Mouse (Mus musculus) embryonic facial prominence, embryonic 14.5 days (tissue): ENCODE results near the gene Gm49378. TPM values are rescaled to one million over a fixed set of nuclear protein-coding genes. Genes with fewer than 3 reads are reported as not detected.

Experiments used
- ATAC-seq: fragments of 200-750 bp; cut with Nextera tagmentation; 2 replicates; pipeline ENCODE4 v1.8.0; 2017; ENCODE audit warnings: low read depth, moderate number of reproducible peaks, moderate TSS enrichment
- DNase-seq: peaks from one replicate; pipeline ENCODE4 v3.0.0-alpha.2; 2015; ENCODE audit warnings: low spot score
- H3K27ac ChIP-seq: fragments of 300-500 bp; sonication (generic); replicated peaks from 2 replicates; pipeline ENCODE4 v1.5.1; 2014; ENCODE audit warnings: low read depth, mild to moderate bottlenecking, low read length, moderate library complexity
- H3K27me3 ChIP-seq: fragments of 300-500 bp; sonication (generic); replicated peaks from 2 replicates; pipeline ENCODE4 v1.6.1; 2014; ENCODE audit warnings: low read length; ENCODE audit not compliant: control insufficient read depth, insufficient read depth
- H3K36me3 ChIP-seq: fragments of 300-500 bp; sonication (generic); 2 replicates; pipeline ENCODE4 v1.6.1; 2014; ENCODE audit warnings: low read length, mixed read lengths; ENCODE audit not compliant: control insufficient read depth, insufficient read depth
- H3K4me1 ChIP-seq: fragments of 300-500 bp; sonication (generic); 2 replicates; pipeline ENCODE4 v1.6.1; 2014; ENCODE audit warnings: antibody characterized with exemption, low read length; ENCODE audit not compliant: control insufficient read depth, insufficient read depth
- H3K4me2 ChIP-seq: fragments of 300-500 bp; sonication (generic); 2 replicates; pipeline ENCODE4 v1.6.1; 2014; ENCODE audit warnings: low read depth, mild to moderate bottlenecking, low read length, moderate library complexity, mixed read lengths
- H3K4me3 ChIP-seq: fragments of 300-500 bp; sonication (generic); 2 replicates; pipeline ENCODE4 v1.5.1; 2014; ENCODE audit warnings: low read depth, mild to moderate bottlenecking, low read length
- H3K9ac ChIP-seq: fragments of 300-500 bp; sonication (generic); 2 replicates; pipeline ENCODE4 v1.6.1; 2014; ENCODE audit warnings: low read depth, mild to moderate bottlenecking, low read length, moderate library complexity, mixed read lengths
- H3K9me3 ChIP-seq: fragments of 300-500 bp; sonication (generic); 2 replicates; pipeline ENCODE4 v1.6.1; 2016; ENCODE audit warnings: low read length; ENCODE audit not compliant: control insufficient read depth
- WGBS: fragments of 180-500 bp; shearing (Covaris S2); extraction: QIAGEN DNeasy Blood & Tissue Kit; methylation state at CpG from one replicate; pipeline ENCODE4 v1.1.7; 2014; 5-methylcytosine and 5-hydroxymethylcytosine counted together
- polyA plus RNA-seq: library from polyadenylated mRNA; unstranded; fragments of >200 nt; fragmentation: Nextera tagmentation; extraction: Ambion mirVana; gene quantifications from 2 replicates; pipeline ENCODE4 v1.2.1, GENCODE M21; 2014

The Gm49378 gene
- polyA plus RNA-seq, 1 experiment from 2014 or later = 0.79 TPM

- H3K27ac ChIP-seq = no peak overlapping the region
- H3K36me3 ChIP-seq = peaks cover 61% of the 10 kb centered on the region
- ATAC-seq (no peak), DNase-seq (no peak)
- no peak overlapping the region for H3K4me3 ChIP-seq
- no peaks in the 10 kb centered on the region for H3K9me3 ChIP-seq
- no peak overlapping the region for H3K9ac ChIP-seq
- WGBS = 93% methylated on average over 13 of the region's 13 CpGs
- H3K4me2 ChIP-seq = no peak overlapping the region
- no peaks in the 10 kb centered on the region for H3K27me3 ChIP-seq
- H3K4me1 ChIP-seq = peaks cover 19% of the 10 kb centered on the region
Observed at GRCm38 (mm10) chr14:55641291-55641690, 3.6 kb upstream of the Gm49378 start.

GRCm38 (mm10) chr14:55640816-55641215 is 3.1 kb upstream of the Gm49378 start:
- H3K9ac ChIP-seq = no peak overlapping the region
- H3K4me2 ChIP-seq = no peak overlapping the region
- 95% methylated on average over 14 of the region's 14 CpGs for WGBS
- H3K36me3 ChIP-seq = peaks cover 60% of the 10 kb centered on the region
- H3K27ac ChIP-seq = no peak overlapping the region
- ATAC-seq (no peak), DNase-seq (no peak)
- H3K9me3 ChIP-seq = no peaks in the 10 kb centered on the region
- H3K27me3 ChIP-seq = no peaks in the 10 kb centered on the region
- no peak overlapping the region for H3K4me3 ChIP-seq
- H3K4me1 ChIP-seq = peaks cover 19% of the 10 kb centered on the region

- 2% methylated on average over 18 of the region's 33 CpGs for WGBS
- ATAC-seq (peak; percentile 93), DNase-seq (peak; percentile 96)
- H3K4me1 ChIP-seq = peaks cover 5% of the 10 kb centered on the region
- H3K4me3 ChIP-seq = peak within 1 kb of the TSS; percentile 78
- peaks cover 78% of the 10 kb centered on the region for H3K36me3 ChIP-seq
- peak within 1 kb of the TSS; percentile 88 for H3K27ac ChIP-seq
- H3K4me2 ChIP-seq = peak within 1 kb of the TSS; percentile 70
- no peaks in the 10 kb centered on the region for H3K9me3 ChIP-seq
- H3K27me3 ChIP-seq = no peaks in the 10 kb centered on the region
- H3K9ac ChIP-seq = peak within 1 kb of the TSS; percentile 81
Observed at GRCm38 (mm10) chr14:55635523-55636007, 2.1 kb downstream of the Gm49378 start, which contains the start of gene Ipo4. Ipo4 (minus strand) TSS chr14:55635957.

- H3K27ac ChIP-seq = peak overlapping the region; percentile 88
- peaks cover 5% of the 10 kb centered on the region for H3K4me1 ChIP-seq
- 5% methylated on average over 22 of the region's 23 CpGs for WGBS
- peak overlapping the region; percentile 70 for H3K4me2 ChIP-seq
- no peaks in the 10 kb centered on the region for H3K27me3 ChIP-seq
- ATAC-seq (peak; percentile 45), DNase-seq (peak; percentile 36)
- peaks cover 78% of the 10 kb centered on the region for H3K36me3 ChIP-seq
- peak overlapping the region; percentile 81 for H3K9ac ChIP-seq
- H3K4me3 ChIP-seq = peak overlapping the region; percentile 78
- H3K9me3 ChIP-seq = no peaks in the 10 kb centered on the region
Observed at GRCm38 (mm10) chr14:55634874-55635522, 2.7 kb downstream of the Gm49378 start.

- H3K4me2 ChIP-seq = no peak overlapping the region
- DNase-seq = no peak
- no peak overlapping the region for H3K9ac ChIP-seq
- no peaks in the 10 kb centered on the region; the same call in 1 of the 2 replicates for H3K4me1 ChIP-seq
- no peak overlapping the region for H3K4me3 ChIP-seq
- peaks cover 96% of the 10 kb centered on the region for H3K36me3 ChIP-seq
- ATAC-seq = no peak
- WGBS = 44% methylated on average over 5 of the region's 5 CpGs
- no peaks in the 10 kb centered on the region for H3K9me3 ChIP-seq
- no peak overlapping the region for H3K27ac ChIP-seq
- no peaks in the 10 kb centered on the region for H3K27me3 ChIP-seq
Observed at GRCm38 (mm10) chr14:55629312-55629711, 8.4 kb downstream of the Gm49378 start.

GRCm38 (mm10) chr14:55628077-55628827 is 9.4 kb downstream of the Gm49378 start:
- DNase-seq = no peak
- Histone ChIP-seq H3K27me3 (no peaks in the 10 kb centered on the region), H3K9me3 (no peaks in the 10 kb centered on the region), H3K9ac (no peak overlapping the region), H3K4me1 (no peaks in the 10 kb centered on the region), H3K4me3 (no peak overlapping the region), H3K36me3 (peaks cover 99% of the 10 kb centered on the region), H3K4me2 (no peak overlapping the region), H3K27ac (no peak overlapping the region)
- no peak; the same call in 1 of the 2 replicates for ATAC-seq
- WGBS = 96% methylated on average over 25 of the region's 27 CpGs

GRCm38 (mm10) chr14:55618486-55619195 is 19.1 kb downstream of the Gm49378 start:
- H3K4me1 ChIP-seq = peaks cover 4% of the 10 kb centered on the region; the same call in 1 of the 2 replicates
- DNase-seq (no peak), ATAC-seq (no peak)
- H3K9me3 ChIP-seq = no peaks in the 10 kb centered on the region
- no peak overlapping the region for H3K27ac ChIP-seq
- peak overlapping the region; percentile 32 for H3K4me2 ChIP-seq
- no peak overlapping the region; the same call in 1 of the 2 replicates for H3K4me3 ChIP-seq
- peak overlapping the region; percentile 34 for H3K9ac ChIP-seq
- peaks cover 3% of the 10 kb centered on the region; the same call in 1 of the 2 replicates for H3K36me3 ChIP-seq
- WGBS = 38% methylated on average over 22 of the region's 22 CpGs
- H3K27me3 ChIP-seq = no peaks in the 10 kb centered on the region

- Histone ChIP-seq H3K27ac (no peak within 1 kb of the TSS), H3K4me1 (peaks cover 4% of the 10 kb centered on the region; the same call in 1 of the 2 replicates), H3K27me3 (no peaks in the 10 kb centered on the region), H3K9me3 (no peaks in the 10 kb centered on the region), H3K36me3 (no peaks in the 10 kb centered on the region), H3K4me2 (peak within 1 kb of the TSS; percentile 32), H3K9ac (peak within 1 kb of the TSS; percentile 34), H3K4me3 (no peak within 1 kb of the TSS; the same call in 1 of the 2 replicates)
- WGBS = 29% methylated on average over 18 of the region's 21 CpGs
- DNase-seq (peak; percentile 69), ATAC-seq (peak; percentile 84)
Observed at GRCm38 (mm10) chr14:55617822-55618221, 19.9 kb downstream of the Gm49378 start, which contains the start of gene Rec8. Rec8 (plus strand) TSS chr14:55618037.
